Mouse (Mus musculus) B cell, adult 67 days (primary cell): ENCODE data around the gene Tmem184b. TPM values are rescaled to one million over a fixed set of nuclear protein-coding genes. Genes with fewer than 3 reads are reported as not detected.

Experiments used
- total RNA-seq, 2 experiments: library from RNA; stranded (reverse); gene quantifications; 4 replicates each; pipeline ENCODE4 v1.2.4; 2023

Gene Tmem184b
- 10 to 100 TPM; 34.2 to 39.4 TPM for total RNA-seq

GRCm38 (mm10) chr15:79402836-79403762 lies at the start of gene Tmem184b:
Gene Tmem184b (minus strand): TSS chr15:79403569.

GRCm38 (mm10) chr15:79346051-79346793 lies 57.1 kb downstream of the Tmem184b start, which contains the start of gene Maff:
Gene Maff (plus strand): TSS chr15:79346621.

GRCm38 (mm10) chr15:79328058-79328938 lies 75.1 kb downstream of the Tmem184b start, which contains the start of gene Pla2g6:
Gene Pla2g6 (minus strand): TSS chr15:79328390.

Other genes starting within 250 kb of the Tmem184b start
- gene Sox10, start 238.3 kb downstream of the Tmem184b start, total RNA-seq = not detected
- 10 to 100 TPM; 38.4 to 39.1 TPM for gene Pick1, start 174.4 kb downstream of the Tmem184b start, total RNA-seq
- gene Gm49486, start 174.2 kb downstream of the Tmem184b start, total RNA-seq = 1 to 10 TPM; 1.1 to 1.6 TPM
- not detected for gene Slc16a8, start 148.8 kb downstream of the Tmem184b start, total RNA-seq
- gene Baiap2l2, start 118.0 kb downstream of the Tmem184b start, total RNA-seq = not detected
- 10 to 100 TPM; 13.9 to 17.1 TPM for gene Pla2g6, start 75.2 kb downstream of the Tmem184b start, total RNA-seq
- 10 to 100 TPM; 19.4 to 43.8 TPM for gene Maff, start 56.9 kb downstream of the Tmem184b start, total RNA-seq
- gene Csnk1e, start 52.0 kb upstream of the Tmem184b start, total RNA-seq = 10 to 100 TPM; 25.2 to 39.6 TPM
- gene Kcnj4, start 101.7 kb upstream of the Tmem184b start, total RNA-seq = not detected
- not detected for gene Kdelr3, start 112.8 kb upstream of the Tmem184b start, total RNA-seq
- 100 to 1,000 TPM; 438 to 445 TPM for gene Ddx17, start 143.2 kb upstream of the Tmem184b start, total RNA-seq
- not detected for gene Dmc1, start 201.5 kb upstream of the Tmem184b start, total RNA-seq